Mouse (Mus musculus) liver, embryonic 12.5 days (tissue): ENCODE results near the gene Acly. TPM values are rescaled to one million over a fixed set of nuclear protein-coding genes. Genes with fewer than 3 reads are reported as not detected.

Source experiments
- ATAC-seq: fragments of 200-750 bp; cut with Nextera tagmentation; 2 replicates; pipeline ENCODE4 v1.8.0; 2017; ENCODE audit warnings: moderate number of reproducible peaks, mild to moderate bottlenecking, moderate library complexity
- H3K27ac ChIP-seq: fragments of 300-500 bp; sonication (generic); 2 replicates; pipeline ENCODE4 v1.5.1; 2016; ENCODE audit warnings: mild to moderate bottlenecking
- H3K27me3 ChIP-seq: fragments of 300-500 bp; sonication (generic); replicated peaks from 2 replicates; pipeline ENCODE4 v1.6.1; 2016; ENCODE audit warnings: mild to moderate bottlenecking, moderate library complexity
- H3K36me3 ChIP-seq: fragments of 300-500 bp; sonication (generic); 2 replicates; pipeline ENCODE4 v1.6.1; 2016; ENCODE audit warnings: mild to moderate bottlenecking, moderate library complexity
- H3K4me1 ChIP-seq: fragments of 300-500 bp; sonication (generic); 2 replicates; pipeline ENCODE4 v1.6.1; 2016
- H3K4me2 ChIP-seq: fragments of 300-500 bp; sonication (generic); 2 replicates; pipeline ENCODE4 v1.6.1; 2016; ENCODE audit warnings: mild to moderate bottlenecking, moderate library complexity
- H3K4me3 ChIP-seq: fragments of 300-500 bp; sonication (generic); 2 replicates; pipeline ENCODE4 v1.5.1; 2016; ENCODE audit warnings: mild to moderate bottlenecking, moderate library complexity
- H3K9ac ChIP-seq: fragments of 300-500 bp; sonication (generic); 2 replicates; pipeline ENCODE4 v1.6.1; 2016; ENCODE audit warnings: mild to moderate bottlenecking, moderate library complexity
- H3K9me3 ChIP-seq: fragments of 300-500 bp; sonication (generic); replicated peaks from 2 replicates; pipeline ENCODE4 v1.6.1; 2016; ENCODE audit warnings: mild to moderate bottlenecking, moderate library complexity
- WGBS: fragments of 180-500 bp; shearing (Covaris S2); methylation state at CpG from one replicate; pipeline ENCODE4 v1.1.7; 2016; ENCODE audit not compliant: insufficient replicate concordance; 5-methylcytosine and 5-hydroxymethylcytosine counted together
- polyA plus RNA-seq: library from polyadenylated mRNA; unstranded; fragments of >200 nt; fragmentation: Nextera tagmentation; extraction: Ambion mirVana; gene quantifications from 2 replicates; pipeline ENCODE4 v1.2.1, GENCODE M21; 2016

Acly gene
- polyA plus RNA-seq = 135 and 136 TPM in 2 replicates

DNA sequence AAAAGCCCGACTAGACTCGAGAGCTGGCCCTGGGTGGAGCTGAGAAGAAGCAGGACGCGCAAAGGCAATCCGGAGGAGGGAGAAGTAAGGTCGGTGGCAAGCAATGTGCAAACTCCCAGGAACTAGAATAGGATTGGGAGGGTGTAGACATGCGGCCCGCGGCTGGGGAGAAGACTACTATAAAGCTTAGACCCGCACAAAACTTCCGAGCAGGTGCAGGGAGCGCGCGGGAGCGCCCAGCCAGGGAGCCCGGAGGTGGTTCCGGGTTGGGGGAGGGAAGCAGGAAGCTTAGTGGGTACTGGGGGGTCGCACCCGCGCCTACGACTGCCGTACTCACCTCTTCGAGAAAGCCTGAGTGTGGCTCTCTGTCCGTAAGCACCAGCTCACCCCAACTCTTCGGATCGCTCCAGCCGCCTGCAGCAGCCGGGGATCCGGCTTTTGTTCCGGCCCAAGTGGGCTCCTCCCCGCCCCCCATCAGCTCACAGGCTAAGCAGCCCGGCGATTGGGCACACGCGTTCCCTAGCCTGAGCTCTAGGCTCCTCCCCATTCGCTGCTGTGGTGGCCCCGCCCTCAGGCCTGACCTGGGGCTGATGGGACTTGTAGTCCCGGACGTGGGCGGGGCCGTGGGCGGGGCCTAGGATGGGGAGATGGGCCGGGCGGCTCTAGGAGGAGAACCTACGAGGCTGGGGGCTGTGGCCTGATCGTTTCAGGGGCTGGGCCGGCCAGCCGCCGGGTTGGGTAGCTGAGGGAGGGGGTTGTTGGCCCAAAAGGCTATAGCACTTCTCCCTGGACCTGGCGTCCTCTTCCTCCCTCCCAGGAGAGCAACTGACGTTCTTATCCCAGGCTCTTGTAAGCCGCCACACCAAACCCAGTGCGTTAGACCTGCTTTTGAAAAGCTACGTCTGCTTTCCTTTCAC, at the start of gene Acly:
Gene Acly, minus strand, starts transcription at position 543 of the 917 bp plus-strand sequence.
- H3K36me3 ChIP-seq = peaks cover 29% of the 10 kb centered on the region
- H3K4me2 ChIP-seq = peak within 1 kb of the TSS; percentile 86
- H3K9me3 ChIP-seq = no peaks in the 10 kb centered on the region
- no peaks in the 10 kb centered on the region for H3K27me3 ChIP-seq
- H3K9ac ChIP-seq = peak within 1 kb of the TSS; percentile 83
- peaks cover 43% of the 10 kb centered on the region for H3K4me1 ChIP-seq
- peak; percentile 96 for ATAC-seq
- WGBS = under 1% methylated on average over 51 of the region's 54 CpGs
- peak within 1 kb of the TSS; percentile 84 for H3K27ac ChIP-seq
- H3K4me3 ChIP-seq = peak within 1 kb of the TSS; percentile 84

DNA sequence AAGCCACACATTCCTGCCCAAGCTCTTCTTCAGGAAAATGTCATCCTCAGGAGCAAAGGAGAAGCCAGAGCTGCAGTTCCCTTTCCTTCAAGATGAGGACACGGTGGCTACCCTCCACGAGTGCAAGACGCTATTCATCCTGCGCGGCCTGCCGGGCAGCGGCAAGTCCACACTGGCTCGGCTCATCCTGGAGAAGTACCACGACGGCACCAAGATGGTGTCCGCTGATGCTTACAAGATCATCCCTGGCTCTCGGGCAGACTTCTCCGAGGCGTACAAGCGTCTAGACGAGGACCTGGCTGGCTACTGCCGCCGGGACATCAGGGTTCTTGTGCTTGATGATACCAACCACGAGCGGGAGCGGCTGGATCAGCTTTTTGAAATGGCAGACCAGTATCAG, 48.5 kb upstream of the Acly start:
- Histone ChIP-seq H3K27ac (no peak overlapping the region), H3K36me3 (peaks cover 29% of the 10 kb centered on the region), H3K9ac (no peak overlapping the region), H3K4me1 (peaks cover 30% of the 10 kb centered on the region), H3K27me3 (peaks cover 3% of the 10 kb centered on the region), H3K4me3 (no peak overlapping the region), H3K4me2 (peak overlapping the region; percentile 88), H3K9me3 (no peaks in the 10 kb centered on the region)
- ATAC-seq = no peak
- WGBS = 68% methylated on average over 21 of the region's 21 CpGs

DNA sequence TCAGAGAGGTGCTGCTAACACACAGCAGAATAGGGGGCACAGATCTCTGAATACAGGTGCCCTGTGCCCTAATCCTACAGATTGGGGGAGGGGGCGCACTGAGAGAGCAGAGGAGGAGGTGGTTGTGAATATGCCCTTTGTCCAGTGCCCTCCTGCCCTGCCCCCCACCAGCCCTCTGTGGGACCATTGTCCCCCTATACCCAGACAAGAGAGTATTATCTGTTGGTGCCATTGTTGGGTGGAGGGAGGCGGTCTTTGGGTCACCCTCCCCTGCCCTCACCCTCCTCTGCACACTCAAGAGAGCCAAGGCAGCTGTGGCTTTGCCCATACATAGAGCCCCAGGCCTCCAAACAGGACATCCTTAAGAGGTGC, 47.7 kb upstream of the Acly start:
- Histone ChIP-seq H3K4me3 (peak overlapping the region; percentile 70), H3K9ac (peak overlapping the region; percentile 69), H3K36me3 (peaks cover 21% of the 10 kb centered on the region), H3K27me3 (peaks cover 11% of the 10 kb centered on the region), H3K27ac (peak overlapping the region; percentile 45; the same call in 1 of the 2 replicates), H3K4me1 (peaks cover 38% of the 10 kb centered on the region), H3K4me2 (peak overlapping the region; percentile 88), H3K9me3 (no peaks in the 10 kb centered on the region)
- WGBS = 32% methylated on average over 2 of the region's 2 CpGs
- ATAC-seq = peak; percentile 17; the same call in 1 of the 2 replicates

DNA sequence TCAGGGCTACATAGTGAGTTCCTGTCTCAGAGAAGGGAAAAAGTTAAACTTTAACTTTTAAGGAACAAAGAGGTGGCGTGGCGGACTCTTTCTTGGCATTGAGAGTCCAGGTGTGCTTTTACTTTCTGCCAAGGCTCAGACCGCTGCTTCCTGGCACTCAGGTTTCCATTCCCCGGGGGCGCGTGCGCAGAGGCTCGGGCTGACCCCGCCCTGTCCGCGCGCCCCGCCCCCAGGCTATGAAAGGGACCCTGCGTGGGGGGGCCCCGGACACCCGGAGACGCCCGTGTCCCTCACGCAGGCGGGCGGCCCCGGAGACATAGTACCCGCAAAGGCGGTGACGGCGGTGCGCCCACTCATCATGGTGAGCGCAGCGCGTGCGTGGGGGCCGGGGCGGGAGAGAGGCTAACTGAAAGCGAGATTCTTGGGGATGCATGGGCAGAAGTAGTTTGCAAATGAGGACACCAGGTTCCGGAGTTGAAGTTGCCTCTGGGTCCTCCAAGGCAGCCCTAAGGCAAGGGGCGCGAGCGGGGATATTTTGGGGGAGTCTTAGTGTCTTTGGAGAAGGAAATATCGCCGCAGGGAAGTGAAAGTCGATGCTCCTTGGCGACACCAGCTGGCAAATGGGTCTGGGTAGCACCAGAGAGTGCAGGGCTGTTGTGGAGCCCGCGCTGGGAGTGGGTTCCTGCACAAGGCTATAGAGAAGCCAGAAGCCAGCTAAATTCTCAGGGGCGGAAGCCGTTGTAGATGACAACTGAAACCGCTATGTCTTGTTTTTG, 47.1 kb upstream of the Acly start, which contains the start of gene Cnp:
Gene Cnp, plus strand, starts transcription at position 197 of the 776 bp plus-strand sequence.
- WGBS = 1% methylated on average over 47 of the region's 47 CpGs
- Histone ChIP-seq H3K9ac (peak within 1 kb of the TSS; percentile 69), H3K27me3 (peaks cover 12% of the 10 kb centered on the region), H3K4me2 (peak within 1 kb of the TSS; percentile 88), H3K9me3 (no peaks in the 10 kb centered on the region), H3K4me1 (peaks cover 42% of the 10 kb centered on the region), H3K4me3 (peak within 1 kb of the TSS; percentile 70), H3K27ac (peak within 1 kb of the TSS; percentile 45; the same call in 1 of the 2 replicates), H3K36me3 (peaks cover 16% of the 10 kb centered on the region)
- peak; percentile 61 for ATAC-seq

DNA sequence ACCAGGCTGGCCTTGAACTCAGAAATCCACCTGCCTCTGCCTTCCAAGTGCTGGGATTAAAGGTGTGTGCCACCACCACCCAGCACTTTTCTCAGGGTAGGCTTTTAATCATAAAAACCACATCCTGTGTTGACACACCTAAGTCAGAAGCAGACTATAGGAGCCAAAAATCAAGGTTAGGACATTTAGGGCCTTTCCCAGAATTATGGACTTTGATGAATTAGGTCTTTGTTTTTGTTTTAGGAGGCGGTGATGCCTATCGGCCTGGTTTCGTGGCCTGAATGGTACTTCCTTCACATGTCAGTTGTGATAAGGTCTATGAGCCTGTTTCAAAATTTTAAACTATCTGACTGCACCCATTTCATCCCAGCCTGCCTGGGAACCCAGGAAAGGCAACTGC, 46.4 kb upstream of the Acly start:
- Histone ChIP-seq H3K9ac (no peak overlapping the region), H3K4me3 (peak overlapping the region; percentile 70), H3K27ac (no peak overlapping the region), H3K4me1 (peaks cover 42% of the 10 kb centered on the region), H3K36me3 (peaks cover 8% of the 10 kb centered on the region), H3K27me3 (peaks cover 12% of the 10 kb centered on the region), H3K4me2 (peak overlapping the region; percentile 88), H3K9me3 (no peaks in the 10 kb centered on the region)
- WGBS = 46% methylated on average over 3 of the region's 3 CpGs
- ATAC-seq = no peak

DNA sequence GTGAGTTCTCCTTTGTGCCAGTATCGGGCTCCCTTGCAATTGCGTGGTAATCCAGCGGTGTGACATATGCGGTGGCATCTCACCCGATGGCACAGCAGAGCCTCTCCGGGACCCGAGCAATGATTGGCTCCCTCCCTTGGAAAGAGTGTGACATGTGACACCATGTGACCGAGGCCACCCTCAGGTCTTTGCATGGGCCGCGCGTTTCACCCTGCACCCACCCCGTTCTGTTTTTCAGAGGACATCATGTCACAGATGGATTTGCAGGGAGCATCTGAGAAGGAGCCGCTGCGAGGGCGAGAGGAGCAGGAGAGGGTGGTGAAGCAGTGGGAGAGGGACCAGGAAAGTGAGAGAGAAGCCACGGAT, 43.4 kb upstream of the Acly start:
- Histone ChIP-seq H3K9ac (no peak overlapping the region), H3K4me3 (peak overlapping the region; percentile 1; the same call in 1 of the 2 replicates)

DNA sequence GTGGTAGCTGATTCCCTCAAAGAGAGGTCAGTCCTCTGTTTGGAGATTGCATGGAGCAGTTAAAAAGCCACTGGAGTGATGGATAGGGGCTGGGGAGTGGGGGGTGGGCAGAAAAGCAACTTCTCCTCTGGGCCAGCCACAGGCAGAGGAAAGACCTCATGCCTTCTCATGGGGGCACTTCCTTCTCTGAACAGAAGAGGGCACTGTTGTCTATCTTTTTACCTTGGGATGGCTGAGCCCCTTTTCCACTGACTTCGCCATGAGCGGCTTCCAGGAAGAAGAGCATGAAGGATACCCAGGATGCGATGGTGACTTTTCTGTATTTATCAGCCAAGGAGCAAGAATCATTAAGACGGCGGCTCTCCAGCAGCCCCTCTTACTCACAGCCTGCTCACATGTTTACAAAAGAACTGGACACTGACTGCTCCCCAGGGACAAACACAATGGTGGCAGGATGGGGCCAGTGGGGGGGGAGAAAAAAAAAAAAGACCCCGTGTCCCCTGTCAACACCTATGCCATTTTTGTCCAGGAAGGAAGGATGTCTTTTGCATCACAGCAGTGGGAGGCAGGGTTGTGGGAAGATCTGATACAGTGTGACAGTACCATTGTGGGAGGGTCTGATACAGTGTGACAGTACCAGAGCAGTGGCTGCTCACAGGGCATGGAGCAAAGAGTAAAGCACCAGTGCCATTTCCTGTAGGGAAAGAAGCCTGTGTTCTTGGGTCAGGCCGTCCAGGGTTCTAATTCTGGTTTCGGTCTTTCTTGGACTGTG, 42.8 kb upstream of the Acly start:
- no peak for ATAC-seq
- Histone ChIP-seq H3K4me3 (peak overlapping the region; percentile 7; the same call in 1 of the 2 replicates), H3K4me1 (peaks cover 35% of the 10 kb centered on the region), H3K36me3 (no peaks in the 10 kb centered on the region), H3K27me3 (peaks cover 12% of the 10 kb centered on the region), H3K9ac (no peak overlapping the region), H3K4me2 (peak overlapping the region; percentile 43), H3K9me3 (no peaks in the 10 kb centered on the region), H3K27ac (no peak overlapping the region)
- WGBS = 14% methylated on average over 8 of the region's 8 CpGs

More for the DNA sequence above, 43.4 kb upstream of the Acly start:
- Histone ChIP-seq H3K9me3 (no peaks in the 10 kb centered on the region), H3K36me3 (no peaks in the 10 kb centered on the region), H3K27ac (no peak overlapping the region), H3K4me1 (peaks cover 40% of the 10 kb centered on the region), H3K27me3 (peaks cover 12% of the 10 kb centered on the region), H3K4me2 (peak overlapping the region; percentile 43)
- no peak for ATAC-seq
- WGBS = 15% methylated on average over 16 of the region's 16 CpGs

DNA sequence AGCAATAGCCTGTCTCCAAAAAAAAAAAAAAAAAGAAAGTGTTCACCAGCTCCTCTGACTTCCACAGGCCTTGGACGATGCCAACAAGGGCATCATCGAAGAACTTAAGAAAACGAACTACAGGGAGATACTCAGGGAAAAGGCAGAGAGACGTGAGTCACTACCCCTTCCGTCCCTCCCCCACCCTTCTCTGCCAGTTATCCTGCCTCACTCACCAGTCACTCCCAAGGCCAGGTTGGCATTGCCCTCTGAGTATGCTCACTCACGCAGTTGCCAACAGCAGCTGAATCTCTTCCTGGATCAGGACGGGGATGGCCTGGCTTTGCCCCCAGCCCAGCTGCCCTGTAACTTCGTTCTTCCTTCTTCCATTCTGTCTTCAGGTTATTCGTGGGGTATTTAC, 42.0 kb upstream of the Acly start:
- Histone ChIP-seq H3K9ac (no peak overlapping the region), H3K9me3 (no peaks in the 10 kb centered on the region), H3K36me3 (no peaks in the 10 kb centered on the region), H3K27ac (no peak overlapping the region), H3K4me1 (peaks cover 26% of the 10 kb centered on the region), H3K4me3 (no peak overlapping the region), H3K4me2 (no peak overlapping the region), H3K27me3 (peaks cover 12% of the 10 kb centered on the region)
- 55% methylated on average over 9 of the region's 9 CpGs for WGBS
- no peak for ATAC-seq

DNA sequence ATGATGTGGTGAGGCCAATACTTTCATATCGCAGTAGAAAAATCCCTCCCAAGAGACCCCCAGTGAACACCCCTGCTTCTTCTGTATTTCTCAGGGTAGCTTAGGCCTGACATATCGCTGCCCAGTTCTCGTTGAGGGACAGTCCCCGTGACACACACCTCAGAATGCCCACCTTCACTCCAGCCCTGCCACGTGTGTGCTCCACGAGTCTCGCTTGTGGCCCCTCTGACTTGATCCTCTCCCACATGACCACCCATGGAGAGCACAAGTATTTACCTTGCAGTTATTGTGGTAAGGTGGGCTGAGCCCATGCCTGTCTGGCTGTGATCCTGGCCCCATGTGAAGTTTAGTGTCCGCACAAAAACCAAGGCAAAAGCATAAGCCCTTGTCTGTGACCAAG, 40.9 kb upstream of the Acly start:
- Histone ChIP-seq H3K4me3 (no peak overlapping the region), H3K9me3 (no peaks in the 10 kb centered on the region), H3K9ac (no peak overlapping the region), H3K4me1 (peaks cover 18% of the 10 kb centered on the region), H3K4me2 (no peak overlapping the region), H3K27ac (no peak overlapping the region), H3K27me3 (peaks cover 12% of the 10 kb centered on the region), H3K36me3 (no peaks in the 10 kb centered on the region)
- ATAC-seq = no peak
- 74% methylated on average over 8 of the region's 8 CpGs for WGBS

DNA sequence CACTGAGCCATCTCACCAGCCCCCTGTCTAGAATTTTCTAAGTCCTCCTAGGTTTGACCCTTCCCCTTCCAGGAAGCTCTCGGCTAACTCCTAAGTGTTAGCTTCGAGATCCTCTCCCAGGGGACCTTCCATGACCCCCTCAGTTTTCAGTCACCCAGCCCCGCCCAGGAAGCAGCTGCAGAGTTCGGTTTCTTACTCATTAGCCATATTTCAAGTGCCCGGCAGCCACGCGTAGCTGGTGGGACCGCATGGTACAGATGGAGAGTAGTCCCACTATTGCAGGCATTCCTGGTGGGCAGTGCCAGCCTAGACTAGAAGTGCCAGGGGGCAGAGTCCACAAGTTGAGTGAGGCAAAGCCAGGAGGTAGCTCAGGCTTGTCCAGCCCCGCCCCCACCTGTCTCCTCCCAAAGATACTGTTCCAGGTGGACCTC, 40.0 kb upstream of the Acly start:
- Histone ChIP-seq H3K4me2 (no peak overlapping the region), H3K9me3 (no peaks in the 10 kb centered on the region), H3K27me3 (peaks cover 12% of the 10 kb centered on the region), H3K9ac (no peak overlapping the region), H3K27ac (no peak overlapping the region), H3K36me3 (no peaks in the 10 kb centered on the region), H3K4me1 (peaks cover 18% of the 10 kb centered on the region), H3K4me3 (no peak overlapping the region)
- no peak for ATAC-seq
- WGBS = 35% methylated on average over 9 of the region's 9 CpGs

DNA sequence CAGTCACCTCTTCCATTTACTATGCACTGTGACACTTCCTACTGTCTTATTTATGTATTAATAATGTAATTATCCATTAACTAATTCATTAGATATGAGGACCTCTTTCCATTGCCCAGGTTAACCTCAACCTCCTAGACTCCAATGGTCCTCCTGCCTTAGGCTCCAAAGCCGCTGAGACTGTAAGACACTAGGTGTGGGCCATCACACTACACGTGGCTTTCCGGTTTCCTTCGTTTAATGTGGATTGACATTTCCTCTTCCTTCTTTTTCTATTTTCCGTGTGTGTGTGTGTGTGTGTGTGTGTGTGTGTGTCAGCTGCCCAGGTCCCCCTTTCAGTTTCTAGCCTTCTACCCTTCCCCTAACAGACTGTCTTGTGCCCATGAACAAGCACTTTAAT, 39.4 kb upstream of the Acly start:
- Histone ChIP-seq H3K9me3 (no peaks in the 10 kb centered on the region), H3K4me1 (peaks cover 18% of the 10 kb centered on the region), H3K9ac (no peak overlapping the region), H3K27me3 (peaks cover 12% of the 10 kb centered on the region), H3K36me3 (no peaks in the 10 kb centered on the region), H3K4me3 (no peak overlapping the region), H3K27ac (no peak overlapping the region), H3K4me2 (no peak overlapping the region)
- no peak for ATAC-seq
- WGBS = 54% methylated on average over 5 of the region's 5 CpGs
